Mouse (Mus musculus) liver, adult 2 months (tissue): ENCODE measurements at regions not wholly inside any gene's neighbourhood (a gene's known extent, or its start where the extent isn't known, plus 50 kb on each side); places are given as distances from the start of the nearest gene placed in this dataset.

ENCODE experiments used
- CTCF ChIP-seq: fragments of 200-500 bp; IDR thresholded peaks from 2 replicates; pipeline ENCODE4 v1.5.1; 2011; ENCODE audit warnings: low read depth, low read length, control low read depth
- POLR2A ChIP-seq: fragments of 200-500 bp; IDR thresholded peaks from 2 replicates; pipeline ENCODE4 v1.6.1; 2011; ENCODE audit warnings: low read length, control low read depth; ENCODE audit not compliant: insufficient read depth; ENCODE audit errors: extremely low read depth

DNA sequence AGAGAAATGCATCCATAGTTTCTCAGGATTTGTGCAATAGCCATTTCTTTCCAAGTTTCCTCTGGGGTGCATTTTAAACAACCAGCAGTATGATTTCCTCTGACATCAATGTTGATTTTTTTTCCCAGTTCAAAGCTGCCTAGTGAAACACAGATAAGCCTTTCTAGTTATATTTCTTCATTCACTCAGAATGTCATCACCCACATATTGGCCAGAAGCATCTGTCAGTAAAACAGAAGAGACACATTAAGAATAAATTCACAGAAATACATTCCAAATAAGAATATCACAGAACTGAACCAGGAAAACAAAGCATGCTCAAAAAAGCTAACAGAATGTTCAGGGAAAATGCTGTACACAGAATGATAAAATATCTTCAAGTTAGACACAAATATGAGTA is 522.9 kb downstream of the Gm21833 start:
- no peak for TF ChIP-seq CTCF
- TF ChIP-seq POLR2A: no peak
